Mouse (Mus musculus) lung, adult 2 months (tissue): Measurements from ENCODE around the gene Xpo1.

Source experiments
- CTCF ChIP-seq: fragments of 200-500 bp; IDR thresholded peaks from 2 replicates; pipeline ENCODE4 v1.5.1; 2011; ENCODE audit warnings: mild to moderate bottlenecking, low read length, control low read depth; ENCODE audit not compliant: insufficient read depth
- POLR2A ChIP-seq: fragments of 200-500 bp; IDR thresholded peaks from 2 replicates; pipeline ENCODE4 v1.6.1; 2011; ENCODE audit warnings: low read depth, mild to moderate bottlenecking, control low read depth, low read length, borderline replicate concordance; ENCODE audit errors: extremely low read depth

DNA sequence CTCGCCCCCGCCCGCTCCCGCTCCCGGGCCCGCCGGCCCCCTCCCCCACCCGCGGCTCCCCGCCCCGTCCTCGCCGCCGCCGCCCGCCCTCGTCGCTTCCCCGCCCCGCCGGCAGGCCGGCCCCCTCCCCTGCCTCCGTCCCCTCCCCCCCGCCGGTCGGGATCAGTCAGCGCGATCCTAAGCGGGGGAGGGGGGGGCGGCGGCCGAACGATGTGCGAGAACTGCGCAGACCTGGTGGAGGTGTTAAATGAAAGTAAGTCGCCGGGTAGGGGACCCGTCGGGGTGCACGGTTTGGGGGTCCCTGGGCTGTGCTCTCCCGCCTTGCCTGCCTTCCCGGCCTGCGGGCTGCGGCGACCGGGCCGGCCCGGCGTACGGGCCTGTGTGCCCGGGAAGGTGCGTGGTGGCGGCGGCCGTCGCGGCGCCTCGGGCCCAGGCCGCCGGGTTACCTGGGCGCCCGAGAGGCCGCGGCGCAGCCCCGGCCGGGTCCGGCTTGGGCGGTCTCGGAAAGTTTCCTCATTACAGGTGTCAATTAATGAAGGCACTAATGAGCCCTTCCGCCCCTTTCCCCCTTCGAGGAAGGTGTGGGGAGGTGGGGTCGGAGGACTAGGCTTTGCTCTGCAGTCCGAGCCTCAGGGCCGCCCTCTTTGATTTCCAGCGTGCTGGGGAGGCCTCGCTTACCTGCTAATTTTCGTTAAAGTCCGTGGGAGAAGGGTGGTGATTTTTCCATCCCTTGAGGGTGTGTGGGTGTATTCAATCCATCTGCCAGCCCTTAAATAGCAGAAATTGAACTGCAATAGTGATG lies 51.1 kb downstream of the Xpo1 start, which contains the start of gene Usp34:
- TF ChIP-seq POLR2A (0 out of 2 replicates have a peak, but pooled peaks have one; percentile 14), CTCF (no peak)
